Mouse (Mus musculus): ENCODE data around the gene Vps51.

The Vps51 gene

DNA sequence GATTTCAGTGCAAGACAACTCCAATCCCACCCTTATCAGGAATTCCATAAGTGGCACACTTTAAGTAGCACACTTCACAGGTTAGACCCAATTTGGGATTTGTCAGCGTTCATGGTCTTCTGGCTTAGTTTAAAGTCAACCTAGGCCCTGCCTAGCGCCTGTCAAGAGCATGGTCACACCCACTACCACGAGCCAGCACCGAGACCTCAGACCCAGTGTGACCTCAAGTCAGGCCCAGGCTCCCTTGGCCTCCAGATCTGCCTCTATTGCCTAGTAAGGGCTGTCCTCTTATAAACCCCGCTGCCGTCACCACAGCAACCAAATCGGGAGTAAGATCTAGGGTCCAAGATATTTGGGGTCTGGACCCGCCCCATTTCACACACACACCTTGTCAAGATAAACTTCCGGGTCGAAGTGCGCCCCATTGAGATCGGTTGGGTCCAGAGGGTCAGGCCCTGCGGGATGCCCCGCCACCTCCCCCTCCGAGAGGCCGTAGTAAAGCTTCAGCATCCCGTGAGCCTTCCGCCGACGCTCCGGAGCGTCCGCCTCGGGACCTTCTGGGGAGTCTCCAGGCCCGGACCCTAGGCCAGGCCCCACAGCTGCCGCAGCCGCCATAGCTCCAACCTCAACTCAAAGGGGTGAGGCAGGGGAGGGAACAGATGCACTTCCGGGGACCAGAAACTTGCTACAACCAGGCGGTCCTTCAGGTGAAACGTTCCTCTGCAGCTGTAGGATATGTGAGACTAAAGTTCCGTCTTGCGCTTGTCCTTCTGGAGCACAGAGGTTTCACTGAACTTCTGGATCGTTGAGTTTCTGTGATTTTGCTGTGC is at the start of gene Vps51:
Gene Vps51, minus strand, starts transcription at position 668 of the 830 bp plus-strand sequence.
- peak; percentile 90 to 92 for DNase-seq

GRCm38 (mm10) chr19:6126289-6126688 is 49.3 kb upstream of the Vps51 start:
- peak; percentile 68 to 82 for DNase-seq

DNA sequence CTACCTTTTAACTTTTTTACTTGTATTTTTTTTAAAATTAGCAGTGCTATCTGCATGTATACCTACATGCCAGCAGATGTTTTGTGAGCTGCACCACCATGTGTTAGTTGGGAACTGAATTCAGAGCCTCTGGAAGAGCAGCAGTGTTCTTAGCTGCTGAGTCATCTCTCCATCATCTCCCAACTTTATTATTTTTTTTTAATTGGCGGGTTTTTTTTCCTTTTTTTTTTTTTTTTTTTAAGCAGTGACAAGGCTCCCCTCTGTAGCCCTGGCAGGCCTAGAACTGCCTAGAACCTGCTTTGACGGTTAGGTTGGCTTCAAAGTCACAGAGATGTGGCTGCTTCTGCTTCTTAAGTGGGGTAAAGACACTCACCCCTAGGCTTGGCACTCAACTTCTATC is 47.9 kb upstream of the Vps51 start:
- no peak for DNase-seq

DNA sequence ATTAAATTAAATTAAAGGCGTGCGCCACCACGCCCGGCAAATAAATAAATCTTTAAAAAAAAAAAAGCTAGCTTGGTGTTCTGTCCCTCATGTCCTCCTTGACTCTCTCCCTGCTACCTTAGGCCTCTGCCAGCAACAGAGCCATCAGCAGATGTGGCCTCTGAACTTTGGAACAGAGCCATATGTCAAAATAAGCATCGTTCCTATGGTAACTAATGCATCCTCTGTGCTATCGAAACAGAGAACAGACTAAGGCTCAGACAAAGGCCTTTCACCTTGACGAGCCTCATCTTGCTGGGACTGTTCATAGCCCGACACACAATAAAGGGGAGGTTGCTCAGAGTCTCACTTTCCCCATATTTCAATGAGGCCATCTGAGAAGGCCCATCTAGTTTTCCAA is 46.3 kb upstream of the Vps51 start:
- DNase-seq = peak in 1 of 2 experiments; percentile 38

DNA sequence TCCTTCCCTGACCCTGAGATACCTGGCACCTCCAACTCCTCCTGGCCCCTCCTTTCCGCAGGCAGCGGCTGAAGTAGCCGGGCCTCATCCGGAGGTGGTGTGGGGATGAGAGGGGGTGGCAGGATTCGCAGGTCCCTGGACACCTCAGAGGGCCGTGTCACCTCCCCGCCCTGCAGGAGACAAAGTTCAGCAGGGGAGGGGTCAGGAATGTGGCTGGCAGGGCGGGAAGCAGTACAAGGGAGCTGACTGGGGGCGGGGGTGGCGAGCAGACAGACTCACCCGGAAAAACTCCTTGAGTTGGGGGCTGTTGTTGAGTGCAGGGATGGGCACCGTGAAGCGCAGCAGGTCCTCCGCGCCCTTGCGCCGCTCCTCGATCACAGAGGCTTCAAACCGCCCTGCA is 44.7 kb upstream of the Vps51 start:
- no peak for DNase-seq

- DNase-seq = peak; percentile 45 to 63
These were observed 41.7 kb upstream of the Vps51 start for GRCm38 (mm10) chr19:6118677-6119185.

DNA sequence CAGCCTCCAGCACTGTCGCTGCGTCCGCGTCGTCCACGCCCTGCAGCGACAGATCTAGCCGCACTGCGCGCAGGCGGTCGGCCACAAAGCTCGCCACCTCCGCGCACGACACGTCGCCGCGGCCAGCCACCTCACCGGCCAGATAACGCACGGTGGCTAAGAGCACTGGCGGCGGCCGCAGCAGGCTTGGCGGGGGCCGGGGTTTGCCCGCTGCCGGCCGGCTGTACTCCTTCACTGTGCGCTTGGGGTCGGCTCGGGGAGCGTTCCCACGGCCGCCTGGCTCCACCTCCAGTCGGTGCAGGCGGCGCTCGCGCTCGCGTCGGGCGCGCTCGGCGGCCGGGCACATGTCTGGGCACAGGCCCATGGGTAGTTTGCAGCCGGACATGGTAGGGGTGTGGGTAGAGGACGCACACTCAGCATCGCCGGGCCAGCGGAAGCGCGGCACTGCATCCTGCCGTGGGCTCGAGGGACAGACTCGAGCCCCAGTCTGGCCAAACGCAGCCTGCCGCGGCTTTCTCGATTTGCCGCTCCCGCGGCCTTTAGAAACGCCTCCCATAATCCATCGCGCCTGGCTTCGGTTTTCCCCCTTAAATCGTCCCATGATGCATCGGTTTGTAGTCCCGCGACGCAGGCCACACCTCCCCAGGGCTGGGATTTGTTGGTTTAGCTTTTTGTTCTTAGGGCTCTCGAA is 41.1 kb upstream of the Vps51 start, which contains the start of gene Sac3d1:
Gene Sac3d1, minus strand, starts transcription at position 665 of the 691 bp plus-strand sequence.
- DNase-seq = peak; percentile 89 to 90

DNA sequence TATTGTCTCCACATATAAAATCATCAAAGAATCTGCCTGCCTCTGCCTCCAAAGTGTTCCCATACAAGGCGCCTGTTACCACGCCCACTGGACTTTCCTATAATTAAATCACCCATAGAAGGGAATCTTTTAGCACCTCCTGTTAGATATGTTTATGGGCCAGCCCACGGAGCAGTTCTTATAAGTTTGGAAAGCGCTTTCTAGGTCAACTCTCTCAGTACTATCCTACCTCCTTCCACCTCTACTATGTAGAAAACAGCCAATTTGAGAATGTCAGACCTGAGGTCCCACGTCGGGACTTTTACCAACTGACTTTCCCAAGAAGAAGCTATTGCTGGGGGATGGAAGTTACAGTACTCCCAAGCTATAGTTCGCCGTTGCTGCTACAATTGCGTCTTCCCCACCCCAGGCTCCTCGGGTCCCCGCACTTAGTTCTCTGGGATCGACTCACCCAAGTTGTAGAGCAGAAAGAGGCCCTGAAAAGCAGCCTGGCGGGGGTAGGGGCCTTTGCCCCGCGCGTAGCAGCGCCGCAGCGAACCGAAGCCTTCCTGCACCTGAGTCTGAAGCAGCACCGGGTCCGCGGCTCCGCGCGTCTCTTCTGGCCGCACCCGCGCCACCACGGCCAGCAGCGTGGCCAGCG is 40.4 kb upstream of the Vps51 start:
- no peak for DNase-seq

DNA sequence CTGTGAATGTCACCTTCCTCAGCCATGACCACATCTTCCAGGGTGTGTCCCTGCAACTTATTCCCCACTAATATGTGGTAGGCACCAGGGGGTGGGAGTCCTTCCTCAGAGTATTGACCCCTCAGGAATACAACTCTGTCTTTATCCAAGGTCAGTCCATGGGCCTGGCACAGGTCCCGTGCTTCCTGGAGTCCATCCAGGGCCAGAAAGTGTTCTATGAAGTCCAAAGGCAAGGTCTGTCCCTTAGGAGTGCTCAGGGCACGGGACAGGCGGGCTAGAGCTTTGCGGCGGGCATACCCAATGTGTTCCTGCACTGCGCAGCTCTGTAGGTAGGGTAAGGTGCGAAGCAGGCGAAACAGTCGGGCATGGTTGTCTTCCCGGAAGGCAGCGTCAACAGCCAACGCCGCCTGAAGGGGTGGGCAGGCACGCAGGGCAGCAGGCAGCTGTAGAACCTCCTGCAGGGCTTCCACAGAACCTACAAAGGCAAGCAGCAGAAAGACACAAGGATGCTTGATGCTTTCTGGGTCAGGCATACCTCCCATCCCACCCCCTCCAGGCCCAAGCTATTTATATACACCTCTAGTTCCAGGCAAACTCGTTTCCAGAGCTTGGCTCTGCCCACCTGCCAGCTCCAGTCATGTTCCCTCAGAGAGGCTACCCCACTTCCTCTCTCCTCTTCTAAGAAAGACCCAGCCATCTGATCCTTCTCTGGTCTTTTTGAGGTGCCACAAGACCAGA is 39.3 kb upstream of the Vps51 start:
- peak; percentile 43 to 52 for DNase-seq

GRCm38 (mm10) chr19:6113116-6113515 is 36.1 kb upstream of the Vps51 start:
- DNase-seq = no peak

DNA sequence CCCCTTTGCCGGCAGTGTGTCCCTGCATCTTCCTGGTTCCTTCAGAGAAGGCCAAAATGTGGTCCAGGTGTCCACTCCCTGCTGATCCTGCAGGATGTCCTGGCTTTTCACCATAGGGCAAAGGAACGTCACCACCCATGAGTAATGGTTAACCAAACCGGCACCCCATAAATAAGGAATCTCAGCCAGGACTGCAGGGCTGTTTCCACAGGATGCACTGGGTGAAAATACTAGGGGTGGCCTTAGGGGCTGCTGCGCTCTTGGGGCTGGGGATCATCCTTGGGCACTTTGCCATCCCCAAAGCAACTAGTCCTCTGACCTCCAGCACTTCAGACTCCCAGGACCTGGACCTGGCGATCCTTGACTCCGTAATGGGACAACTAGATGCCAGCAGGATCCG is 28.6 kb upstream of the Vps51 start, which contains the start of gene Naaladl1:
Gene Naaladl1, plus strand, starts transcription at position 197 of the 400 bp plus-strand sequence.
- DNase-seq = no peak

DNA sequence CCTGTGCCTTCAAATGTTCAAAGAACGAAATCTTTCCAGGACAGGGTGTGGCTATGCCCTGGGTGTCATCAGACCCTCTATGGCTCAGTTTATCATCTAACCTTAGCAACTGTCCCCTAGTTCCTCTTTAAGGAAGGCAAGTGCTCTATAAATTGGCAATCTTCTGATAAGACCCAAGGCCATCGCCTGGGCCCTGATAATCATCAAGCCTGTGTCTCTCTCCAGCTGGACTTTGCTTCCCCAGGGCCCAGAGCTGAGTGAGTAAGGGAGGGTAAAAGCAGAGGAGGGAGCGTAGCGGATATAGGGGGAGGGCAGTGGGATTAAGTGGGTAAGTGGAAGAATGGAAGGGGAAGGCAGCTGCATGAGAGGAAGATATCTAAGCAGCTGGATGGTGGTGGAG is 27.4 kb upstream of the Vps51 start:
- DNase-seq = no peak

DNA sequence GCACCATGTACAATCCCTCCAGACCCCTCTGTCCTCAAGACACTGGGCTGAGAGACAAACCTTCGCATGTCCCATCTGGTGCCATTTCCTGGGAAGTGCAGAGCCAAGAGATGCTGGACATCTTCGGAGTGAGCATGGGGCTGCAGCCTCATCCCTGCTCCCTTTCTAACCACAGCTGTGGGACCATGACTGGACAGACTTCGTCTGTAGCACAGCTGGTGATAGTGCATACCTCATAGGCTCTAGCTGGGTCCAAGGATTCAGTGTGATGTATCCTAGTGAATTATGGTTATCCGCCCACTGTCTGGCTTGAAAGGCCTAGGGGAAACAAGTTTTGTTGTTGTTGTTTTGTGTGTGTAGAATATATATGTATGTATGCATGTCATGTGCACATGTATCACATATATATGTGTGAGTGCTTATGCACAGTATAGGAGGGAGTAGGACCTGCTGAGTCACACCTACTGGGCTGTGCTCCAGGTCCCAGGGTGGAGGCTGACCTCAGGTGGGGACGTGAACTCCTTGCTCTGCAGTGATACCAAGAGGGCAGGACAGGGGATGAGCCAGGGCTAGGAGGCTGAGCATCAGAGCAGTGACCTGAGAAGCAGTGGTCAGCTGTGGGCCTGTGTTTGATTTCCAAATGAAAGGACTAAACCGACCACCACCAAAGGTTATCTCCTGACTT is 25.3 kb upstream of the Vps51 start:
- DNase-seq = no peak

GRCm38 (mm10) chr19:6101186-6101585 is 24.2 kb upstream of the Vps51 start:
- no peak for DNase-seq

DNA sequence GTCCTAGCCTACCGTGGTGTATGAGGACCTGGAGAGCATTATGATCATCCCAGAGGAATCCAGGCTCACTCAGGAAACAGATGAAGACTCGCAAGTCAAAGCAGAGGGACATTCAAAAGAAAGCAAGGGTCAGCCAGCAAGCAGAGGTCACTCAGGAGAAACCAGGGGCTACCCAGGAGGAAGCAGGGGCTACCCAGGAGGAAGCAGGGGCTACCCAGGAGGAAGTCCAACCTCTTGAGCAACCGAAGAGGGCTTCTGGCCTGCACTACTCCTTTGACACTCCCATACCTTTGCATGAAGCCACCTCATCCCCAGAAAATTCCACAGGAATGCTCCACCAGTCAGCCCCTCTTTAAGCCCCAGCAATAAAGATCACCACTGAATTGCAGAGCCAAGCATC is 20.8 kb upstream of the Vps51 start:
- no peak for DNase-seq

GRCm38 (mm10) chr19:6094119-6094518 is 17.1 kb upstream of the Vps51 start, which contains the start of gene AC131692.1:
AC131692.1 (plus strand) TSS chr19:6094419.
- no peak for DNase-seq

DNA sequence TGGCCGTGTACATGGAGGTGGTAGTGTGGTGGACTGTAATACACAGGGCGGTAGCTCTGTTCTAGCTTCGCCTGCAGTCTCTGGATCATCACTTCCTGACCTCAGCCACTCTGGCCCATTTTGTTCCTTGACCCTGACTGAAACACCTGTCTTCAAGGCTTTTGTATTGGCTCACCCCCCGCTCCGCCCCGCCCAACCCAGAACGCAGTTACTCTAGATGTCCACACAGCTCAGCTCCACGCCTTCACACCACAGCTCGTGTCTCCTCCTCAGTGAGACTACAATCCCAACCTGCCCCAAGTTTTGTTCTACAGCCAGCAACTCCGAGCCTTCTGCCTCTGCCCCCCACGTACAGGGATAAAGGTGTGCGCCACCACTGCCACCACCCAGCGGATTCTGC is 11.8 kb upstream of the Vps51 start:
- no peak for DNase-seq

GRCm38 (mm10) chr19:6085417-6085879 is 8.4 kb upstream of the Vps51 start:
- peak; percentile 45 to 56 for DNase-seq

DNA sequence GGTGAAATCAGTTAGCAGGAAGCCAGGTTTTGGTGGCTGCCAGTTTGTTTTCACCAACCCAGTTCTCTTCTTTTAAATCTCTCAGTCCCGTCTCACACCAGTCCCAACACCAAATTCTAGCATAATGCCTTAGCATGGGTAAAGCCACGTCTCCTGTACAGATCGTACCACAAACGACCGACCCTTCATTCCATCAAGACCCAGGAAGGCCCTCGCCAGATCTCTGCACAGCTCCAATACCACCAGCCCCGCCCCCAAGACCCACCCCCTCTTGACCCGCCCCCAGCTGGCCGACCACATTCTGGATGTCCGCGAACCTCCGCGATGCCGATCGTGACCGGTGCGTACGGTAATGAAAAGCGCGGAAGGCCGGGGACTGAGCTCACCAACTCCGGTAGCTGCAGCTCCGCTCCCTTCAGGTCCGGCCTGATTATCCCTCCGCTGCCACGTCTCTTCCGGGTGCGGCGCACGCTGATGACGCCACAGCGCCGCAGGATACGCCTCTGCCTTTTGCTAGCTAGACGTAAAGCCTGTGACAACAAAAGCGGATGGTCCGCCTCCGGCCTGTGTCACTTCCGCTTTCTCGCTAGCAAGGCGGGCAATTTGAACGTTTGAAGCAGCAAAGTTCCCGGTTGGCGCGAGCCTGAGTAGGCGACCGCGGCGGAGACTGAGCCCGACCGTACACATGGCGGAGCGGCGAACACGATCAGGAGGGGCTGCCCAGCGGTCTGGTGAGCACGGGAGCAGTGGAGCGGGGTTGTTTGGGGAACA is 7.6 kb upstream of the Vps51 start, which contains the start of the genes Zfpl1 and Cdca5:
Gene Zfpl1, minus strand, starts transcription at position 479 of the 771 bp plus-strand sequence.
Gene Cdca5, plus strand, starts transcription at position 506 of the 771 bp plus-strand sequence.
- DNase-seq = peak; percentile 98 to 99

DNA sequence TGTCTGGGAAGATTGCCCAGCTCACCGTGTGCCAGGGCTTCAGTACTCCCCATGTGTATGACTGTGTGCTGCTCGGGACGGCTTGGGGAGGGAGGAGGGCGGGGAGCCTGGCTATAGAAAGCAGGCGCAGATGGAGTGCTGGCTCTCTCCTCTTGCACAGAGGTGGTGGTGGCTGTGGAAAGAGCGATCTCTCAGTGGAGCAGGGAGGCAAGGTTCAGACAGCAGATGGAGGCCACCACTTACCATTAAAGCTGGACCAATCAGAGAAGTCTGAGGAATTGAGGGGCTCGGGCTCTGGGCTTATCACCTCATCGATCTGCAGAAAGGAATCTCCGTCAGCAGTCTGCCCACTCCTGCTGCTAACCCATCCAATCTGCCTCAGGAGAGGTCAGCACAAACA is 5.1 kb upstream of the Vps51 start, which contains the start of gene Gm28374:
Gene Gm28374, minus strand, starts transcription at position 101 of the 400 bp plus-strand sequence.
- DNase-seq = no peak

Data from cerebellum, postnatal 14 days (tissue).